Mouse (Mus musculus) embryo, embryonic 11.5 days (tissue): ENCODE data around the gene Auts2.

Experiments
- DNase-seq: peaks from one replicate; pipeline ENCODE4 v3.0.0-alpha.2; 2012; ENCODE audit warnings: low read depth, low spot score

The Auts2 gene

GRCm38 (mm10) chr5:132011795-132012194 lies 531.3 kb downstream of the Auts2 start:
- DNase-seq = no peak

DNA sequence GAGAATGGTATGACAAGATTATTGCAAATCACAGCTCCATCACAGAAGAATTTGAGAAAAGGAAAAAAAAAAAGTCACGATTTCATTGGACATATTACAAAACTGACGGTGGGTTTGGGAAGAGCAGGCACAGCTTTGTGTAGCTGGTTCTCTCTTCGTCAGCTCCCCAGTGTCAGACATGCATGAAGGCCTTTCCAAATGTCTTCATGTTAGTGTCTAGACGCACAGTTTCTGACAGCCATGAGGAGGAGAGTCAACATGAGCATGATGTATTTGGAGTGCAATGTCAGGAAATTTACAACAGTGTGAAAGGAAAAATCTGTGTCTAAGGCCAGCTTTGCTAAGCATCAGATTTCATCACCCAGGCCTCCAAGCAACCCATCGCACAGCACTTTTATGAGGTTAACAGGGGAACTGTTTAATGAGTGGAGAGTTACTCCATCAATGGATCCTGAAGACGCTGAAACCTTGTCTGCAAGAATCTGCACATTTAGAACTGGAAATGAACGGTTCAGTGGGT lies 534.4 kb downstream of the Auts2 start:
- DNase-seq = no peak

GRCm38 (mm10) chr5:132007907-132008306 lies 535.2 kb downstream of the Auts2 start:
- no peak for DNase-seq

DNA sequence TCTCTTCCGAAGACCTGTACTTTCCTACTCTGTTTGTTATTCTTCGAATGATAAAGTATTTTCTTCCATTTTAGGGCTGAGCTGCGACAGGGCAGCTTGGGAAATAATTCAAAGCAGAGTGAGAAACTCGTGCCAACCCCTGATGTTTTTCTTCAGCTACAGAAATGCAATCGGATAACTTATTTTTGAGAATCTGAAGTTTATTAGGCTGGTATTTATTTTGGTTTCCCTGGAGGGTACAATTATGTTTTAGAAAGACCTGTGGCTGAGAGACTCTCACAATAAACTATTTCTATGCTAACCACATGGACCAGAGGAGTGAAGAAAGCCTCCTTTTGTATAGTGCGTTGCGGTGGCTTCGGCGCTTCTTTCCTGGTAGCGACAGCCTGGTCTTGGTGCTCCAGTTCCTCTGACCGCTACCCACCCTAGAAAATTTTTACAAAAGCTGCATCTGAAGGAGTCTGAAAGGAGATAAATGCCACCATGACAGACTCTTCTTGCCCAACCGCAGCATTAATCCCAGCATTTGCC lies 550.4 kb downstream of the Auts2 start:
- no peak for DNase-seq

GRCm38 (mm10) chr5:131992268-131992667 lies 550.9 kb downstream of the Auts2 start:
- DNase-seq = no peak

DNA sequence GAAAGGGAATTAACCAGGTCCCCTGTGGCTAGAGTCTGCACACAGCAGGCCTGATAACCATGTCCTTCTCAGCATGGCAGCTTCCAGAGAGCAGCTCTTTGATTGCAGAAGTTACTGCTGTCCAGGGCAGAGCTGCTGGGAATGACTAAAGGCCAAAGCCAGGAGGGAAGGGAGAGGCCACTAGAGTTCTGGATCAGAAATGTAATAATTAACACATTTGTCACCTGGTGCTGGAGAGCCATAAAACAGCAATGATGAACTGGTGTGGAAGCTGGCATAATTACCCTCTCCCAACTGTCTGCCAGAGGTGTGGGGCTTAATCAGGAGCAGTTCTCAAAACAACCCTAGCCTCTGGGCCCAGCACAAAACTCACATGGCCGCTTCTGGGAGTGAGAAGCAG lies 552.6 kb downstream of the Auts2 start:
- no peak for DNase-seq

- no peak for DNase-seq
These were observed 561.7 kb downstream of the Auts2 start for GRCm38 (mm10) chr5:131981451-131981850.

DNA sequence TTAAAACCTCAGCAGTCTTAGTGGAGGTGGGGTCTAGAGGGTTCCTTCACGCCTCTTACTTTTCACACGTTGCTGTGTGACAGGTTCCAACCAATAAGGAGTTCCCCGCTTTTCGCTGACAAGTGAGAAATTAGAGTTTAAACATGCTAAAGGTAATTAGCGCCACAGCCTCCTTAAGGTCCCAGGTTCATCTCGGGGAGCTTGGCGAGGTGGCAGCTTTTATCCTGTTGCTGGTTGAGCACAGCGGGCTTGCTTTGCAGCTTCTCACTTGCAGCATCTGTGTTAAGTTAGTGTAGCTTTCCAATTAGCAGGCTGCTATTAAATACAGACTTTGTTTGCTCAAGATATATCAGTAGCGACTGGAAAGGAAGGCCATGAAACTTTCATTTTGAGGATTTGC lies 564.2 kb downstream of the Auts2 start:
- no peak for DNase-seq

DNA sequence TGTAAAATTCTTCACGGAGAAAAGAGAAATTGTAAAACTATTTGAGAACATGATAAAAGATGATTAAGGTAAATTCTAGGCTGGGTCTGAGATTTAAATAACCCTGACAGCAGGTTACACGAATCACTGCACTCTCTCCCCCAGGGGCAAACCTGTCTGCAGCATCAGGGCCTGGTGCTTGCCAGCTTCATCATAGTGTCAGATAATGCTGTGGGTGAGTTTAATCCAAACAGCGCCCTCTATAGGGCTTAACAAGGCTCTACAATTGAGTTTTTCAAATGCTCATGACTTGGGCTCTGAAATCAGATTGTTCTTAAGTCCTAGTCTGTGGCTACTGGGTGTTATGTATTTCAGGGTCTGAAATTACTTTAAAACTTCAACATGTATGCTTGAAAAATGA lies 565.6 kb downstream of the Auts2 start:
- no peak for DNase-seq

GRCm38 (mm10) chr5:131971901-131972300 lies 571.2 kb downstream of the Auts2 start:
- no peak for DNase-seq

DNA sequence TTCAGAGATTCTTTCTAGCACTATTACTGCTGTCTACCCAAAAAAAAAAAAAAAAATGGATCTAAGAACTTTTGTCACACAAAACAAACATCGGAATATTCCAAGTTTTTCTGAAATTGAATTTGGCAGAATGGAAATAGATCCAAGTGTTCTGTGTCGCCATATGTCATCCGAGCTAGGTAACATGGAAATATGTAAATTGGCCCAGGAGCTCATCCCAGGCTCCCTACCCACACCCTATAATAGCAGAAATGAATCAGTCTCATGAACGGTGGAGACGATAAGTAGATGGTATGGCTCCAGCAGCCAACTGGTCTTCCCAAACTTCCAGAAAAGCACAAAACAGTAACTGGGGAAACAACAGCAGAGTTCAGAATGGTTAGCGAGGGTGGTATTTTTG lies 577.6 kb downstream of the Auts2 start:
- DNase-seq = no peak

- DNase-seq = no peak
These were observed 579.6 kb downstream of the Auts2 start for GRCm38 (mm10) chr5:131963565-131963964.

- DNase-seq = no peak
These were observed 581.3 kb downstream of the Auts2 start for GRCm38 (mm10) chr5:131961859-131962258.

DNA sequence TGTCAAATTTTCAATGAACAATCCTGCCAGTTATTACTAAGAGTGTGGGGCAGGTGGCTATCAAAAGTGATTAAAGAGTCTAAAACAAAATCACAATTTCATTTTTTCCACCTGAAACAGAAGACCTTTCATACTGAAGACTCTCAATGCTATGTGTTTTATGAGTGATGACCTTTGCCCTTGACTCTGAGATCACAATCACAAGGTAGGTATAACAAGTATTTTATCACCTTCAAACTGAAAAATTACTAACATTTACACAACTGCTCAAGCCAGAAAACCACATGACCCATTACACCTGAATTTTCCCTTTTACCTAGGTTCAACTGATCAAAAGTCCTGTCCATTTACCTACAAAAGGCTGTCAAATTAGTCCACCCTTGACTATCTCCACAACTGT lies 582.7 kb downstream of the Auts2 start:
- DNase-seq = no peak

DNA sequence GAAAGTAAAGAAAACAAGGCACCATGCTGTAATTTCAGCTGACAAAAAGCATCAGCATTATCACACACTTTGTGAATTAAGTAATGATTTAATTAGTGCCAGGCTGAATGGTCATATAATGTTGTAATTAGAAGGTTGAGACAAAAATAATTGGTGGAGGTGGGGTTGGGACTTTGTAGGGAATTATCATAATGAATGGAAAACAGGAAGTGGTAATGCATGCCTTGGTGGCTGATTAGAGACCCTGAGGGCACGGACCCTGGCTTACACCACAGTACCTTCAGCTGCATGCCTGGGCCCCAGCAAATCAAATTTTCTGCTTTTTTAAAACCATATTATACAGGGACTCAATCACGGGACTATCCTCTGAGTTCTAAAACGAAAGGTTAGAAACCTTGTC lies 586.1 kb downstream of the Auts2 start:
- DNase-seq = no peak

GRCm38 (mm10) chr5:131956090-131956489 lies 587.1 kb downstream of the Auts2 start:
- DNase-seq = no peak

GRCm38 (mm10) chr5:131955227-131956016 lies 587.7 kb downstream of the Auts2 start:
- DNase-seq = no peak

GRCm38 (mm10) chr5:131948571-131949151 lies 594.5 kb downstream of the Auts2 start:
- no peak for DNase-seq

- no peak for DNase-seq
These were observed 596.3 kb downstream of the Auts2 start for GRCm38 (mm10) chr5:131946801-131947200.

DNA sequence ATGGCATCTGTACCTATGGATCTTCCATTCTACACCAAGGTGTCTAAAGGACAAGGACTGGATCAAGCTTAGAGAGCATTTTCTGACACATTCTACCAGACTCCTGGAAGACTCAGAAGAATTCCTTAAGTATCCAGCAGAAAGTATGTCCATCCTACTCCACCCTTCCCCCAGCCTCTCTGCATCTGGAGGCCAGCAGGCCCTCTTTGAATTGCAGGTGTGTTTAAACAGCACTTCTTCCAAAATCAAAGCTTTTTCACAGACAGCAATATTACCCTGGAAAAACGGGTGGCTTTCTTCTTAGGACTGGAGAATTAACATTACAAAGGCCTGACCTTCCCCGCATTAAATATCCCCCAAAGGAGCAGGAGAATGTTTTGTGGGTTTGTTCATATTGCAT lies 598.4 kb downstream of the Auts2 start:
- no peak for DNase-seq

- no peak for DNase-seq
These were observed 614.4 kb downstream of the Auts2 start for GRCm38 (mm10) chr5:131928696-131929095.

DNA sequence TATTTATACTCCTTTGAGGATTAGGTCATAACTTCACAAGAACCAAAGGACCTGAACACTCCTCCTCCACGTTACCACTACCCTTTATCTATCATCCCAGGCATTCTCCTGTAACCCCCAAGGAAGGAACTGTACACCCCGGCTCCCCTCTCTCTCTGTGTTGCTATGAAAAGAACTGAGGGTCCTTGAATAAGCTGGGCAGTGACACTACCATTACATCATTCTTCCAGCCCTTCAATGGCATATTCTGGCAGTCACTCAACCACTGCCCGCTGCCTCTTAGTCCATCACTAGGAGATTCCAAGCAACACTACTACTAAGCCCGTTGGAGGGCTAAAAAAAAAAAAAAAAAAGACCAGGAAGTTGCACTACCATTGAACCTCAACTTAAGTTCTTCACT lies 620.4 kb downstream of the Auts2 start:
- no peak for DNase-seq

DNA sequence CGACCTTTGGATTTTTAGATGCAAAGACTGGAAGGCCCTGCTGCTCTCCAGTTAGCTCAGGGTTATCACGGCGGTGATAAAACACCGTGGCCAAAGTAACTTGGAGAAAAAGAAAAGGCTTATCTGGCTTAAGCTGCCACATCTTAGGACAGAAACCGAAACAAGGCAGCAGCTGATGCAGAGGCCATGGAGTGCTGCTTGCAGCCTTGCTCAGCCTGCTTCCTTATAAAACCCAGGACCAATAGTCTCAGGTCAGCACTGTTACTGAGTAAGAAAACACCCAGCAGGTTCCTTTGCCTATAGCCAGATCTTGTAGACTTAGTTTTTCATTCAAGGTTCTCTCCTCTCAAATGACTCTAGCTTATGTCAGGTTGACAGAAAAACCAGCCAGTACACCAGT lies 621.0 kb downstream of the Auts2 start:
- DNase-seq = no peak
